Mouse (Mus musculus): ENCODE results near the gene Kcnq1.

DNA sequence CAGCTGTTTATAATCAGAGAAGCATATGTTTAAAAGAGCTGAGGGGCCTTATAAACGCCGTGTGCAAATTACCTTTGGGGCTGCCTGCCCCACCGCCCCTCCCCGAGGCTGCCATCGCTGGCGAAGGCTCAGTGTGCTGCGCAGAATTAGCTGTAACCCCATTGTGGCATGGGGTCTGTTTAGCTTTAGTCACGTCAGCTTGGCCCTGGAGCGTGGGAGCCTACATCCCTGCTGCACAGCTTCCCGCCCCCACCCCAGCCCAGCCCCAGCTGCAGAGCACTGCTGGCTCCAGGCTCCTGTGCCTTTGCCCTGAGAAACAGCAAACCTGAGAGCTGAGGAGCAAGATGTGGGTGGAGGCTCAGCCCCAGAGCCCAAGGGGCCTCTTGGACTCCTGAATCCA, 199.6 kb downstream of the Kcnq1 start:
- no peak for TF ChIP-seq CTCF (IDR thresholded peaks at IDR 0.05; ENCODE audit: borderline replicate concordance, insufficient read depth, low read depth, low read length)
- no peak for TF ChIP-seq POLR2A (IDR thresholded peaks at IDR 0.05; ENCODE audit: borderline replicate concordance, insufficient read depth, low read length)
